Comparison of ENCODE assay signal across 14 mouse cellular contexts in the genomic region with DNA sequence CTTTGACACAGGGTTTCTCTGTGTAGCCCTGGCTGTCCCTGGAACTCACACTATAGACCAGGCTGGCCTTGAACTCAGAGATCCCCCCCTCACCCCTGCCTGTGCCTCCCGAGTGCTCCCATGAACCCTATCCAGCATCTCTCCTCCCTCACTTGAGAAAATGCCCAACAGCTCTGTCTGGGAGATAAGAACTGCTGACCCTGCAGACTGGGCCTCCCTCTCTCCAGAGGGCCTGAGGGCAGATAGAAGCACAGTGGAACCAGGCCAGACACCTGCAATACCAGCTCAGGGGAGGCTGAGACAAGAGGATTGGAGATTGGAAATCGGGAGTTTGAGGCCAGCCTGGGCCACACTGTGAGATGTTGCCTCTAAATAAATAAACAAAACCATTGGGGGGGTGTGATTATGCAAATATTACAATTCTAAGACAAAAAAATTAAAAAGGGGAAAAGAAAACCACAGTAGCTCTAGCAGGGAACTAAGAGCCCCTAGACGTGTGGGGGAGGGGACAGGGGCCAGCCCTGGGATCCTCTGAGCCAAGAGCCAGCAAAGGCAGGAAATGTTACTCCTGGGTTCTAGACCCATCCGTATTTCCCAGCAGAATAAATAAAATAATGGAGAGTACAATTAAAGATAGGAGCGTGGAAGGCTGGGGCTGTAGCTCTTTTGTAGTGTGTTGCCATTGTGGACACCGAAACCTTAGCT. TPM values are rescaled to one million over a fixed set of nuclear protein-coding genes. Genes with fewer than 3 reads are reported as not detected.
DNase-seq lines count a peak whose midpoint lies in the region; ATAC-seq and TF ChIP-seq lines count a peak whose summit lies in the region.
"Had no signal": no experiment of that assay in that cellular context is flagged by ENCODE, and none has a peak within 500 bp of the region (broad histone marks: within the 10 kb centered on the region; RNA-seq: fewer than 3 reads in every experiment).

No protein-coding gene starts in this region.

- peak overlapping the region; percentile 38 for H3K4me2 ChIP-seq in liver, embryonic 14.5 days (ENCODE audit: low read depth)
- H3K4me2 ChIP-seq: hindbrain, embryonic 12.5 days; limb, embryonic 13.5 days; midbrain, embryonic 11.5 days had no signal

- H3K27me3 ChIP-seq in erythroblast, embryonic 14.5 days (ENCODE audit: control insufficient read depth), result no peaks in the 10 kb centered on the region
- no peaks in the 10 kb centered on the region for H3K27me3 ChIP-seq in liver, embryonic 14.5 days (ENCODE audit: control insufficient read depth, insufficient read depth, low read length)
- H3K27me3 ChIP-seq: hindbrain, embryonic 12.5 days; limb, embryonic 13.5 days had no signal

- peak; percentile 18; the same call in 1 of the 2 replicates for TF ChIP-seq EP300 in liver, embryonic 14.5 days (IDR thresholded peaks at IDR 0.05; ENCODE audit: low read depth)

- no peak for TF ChIP-seq CTCF in liver, embryonic 14.5 days (IDR thresholded peaks at IDR 0.05; ENCODE audit: low read depth)

- H3K4me1 ChIP-seq in erythroblast, embryonic 14.5 days (ENCODE audit: control insufficient read depth), result peaks cover 76% of the 10 kb centered on the region
- H3K4me1 ChIP-seq in liver, embryonic 14.5 days (replicated peaks; ENCODE audit: control insufficient read depth in 2 of 2, insufficient read depth in 2 of 2, low read length in 1 of 2), result peaks cover 27 to 44% of the 10 kb centered on the region in 2 experiments

- H3K27ac ChIP-seq in liver, embryonic 14.5 days, result peak overlapping the region; percentile 48
- H3K27ac ChIP-seq: hindbrain, embryonic 12.5 days; limb, embryonic 13.5 days had no signal

- peaks cover 24% of the 10 kb centered on the region for H3K36me3 ChIP-seq in erythroblast, embryonic 14.5 days (ENCODE audit: control insufficient read depth)
- H3K36me3 ChIP-seq in liver, embryonic 14.5 days (replicated peaks; ENCODE audit: control insufficient read depth, insufficient read depth, low read depth), result no peaks in the 10 kb centered on the region
- H3K36me3 ChIP-seq: hindbrain, embryonic 12.5 days; limb, embryonic 13.5 days had no signal

- DNase-seq in A20 (ENCODE audit: low read depth, low spot score) (peak; percentile 45), R1 (ENCODE audit: low read depth, low spot score) (peak; percentile 42)
- DNase-seq in liver, embryonic 14.5 days (ENCODE audit: low read depth in 3 of 3, low spot score in 3 of 3), result no peak
- DNase-seq in layer of hippocampus, postnatal 25 days (ENCODE audit: extremely low spot score in 1 of 2, low spot score in 1 of 2), result no peak
- no peak for DNase-seq in thymus, postnatal 10 days (ENCODE audit: low spot score in 2 of 2)
- DNase-seq in gastrocnemius, postnatal 14 days, result no peak
- DNase-seq: cerebellum, postnatal 25 days; kidney, postnatal 14 days; right cerebral cortex, postnatal 25 days had no signal

- 37% methylated on average over 6 of the region's 6 CpGs for WGBS in liver, embryonic 14.5 days (ENCODE audit: insufficient replicate concordance)

- H3K9me3 ChIP-seq in erythroblast, embryonic 14.5 days (ENCODE audit: control insufficient read depth, low read length), result no peaks in the 10 kb centered on the region
- H3K9me3 ChIP-seq in liver, embryonic 14.5 days (ENCODE audit: control insufficient read depth, low read length), result no peaks in the 10 kb centered on the region
- H3K9me3 ChIP-seq: hindbrain, embryonic 12.5 days; limb, embryonic 13.5 days had no signal

- peak overlapping the region; percentile 15 for H3K4me3 ChIP-seq in erythroblast, embryonic 14.5 days (replicated peaks)
- H3K4me3 ChIP-seq in liver, embryonic 14.5 days (ENCODE audit: insufficient read depth in 1 of 2, low read depth in 2 of 2, low read length in 2 of 2), result no peak overlapping the region
- H3K4me3 ChIP-seq: hindbrain, embryonic 12.5 days; limb, embryonic 13.5 days had no signal

- H3K9ac ChIP-seq in liver, embryonic 14.5 days (replicated peaks), result peak overlapping the region; percentile 20
- H3K9ac ChIP-seq: hindbrain, embryonic 12.5 days; limb, embryonic 13.5 days had no signal

- no peak for ATAC-seq in erythroblast, adult 5-6 weeks (replicated peaks; ENCODE audit: low FRiP score, poor library complexity, severe bottlenecking)
- peak; percentile 29; the same call in 1 of the 2 replicates for ATAC-seq in liver, embryonic 14.5 days (ENCODE audit: insufficient read depth)

- intact Hi-C loops in gastrocnemius, postnatal 14 days (cut with DNase I; ENCODE audit: low total_unique reads), result no loop called here

RNA-seq across cellular contexts. Expression of gene Sesn2, which starts 5.1 kb away (rescaled TPM):
- 1.5 and 2.4 TPM in 2 replicates for polyA plus RNA-seq in erythroblast, embryonic 14.5 days (2012)
- 3.7 and 4.6 TPM in 2 replicates for total RNA-seq in erythroblast, adult 5-6 weeks (2015; ENCODE audit: low replicate concordance)
- 5.8 and 6.6 TPM in 2 replicates for total RNA-seq in erythroblast, adult 5-6 weeks (2017; ENCODE audit: low replicate concordance)
- polyA plus RNA-seq in liver, embryonic 14.5 days (2012; rRNA removed), result 3.4 TPM in 2 replicates
- polyA plus RNA-seq in liver, embryonic 14.5 days (2014; fragmentation: Nextera tagmentation; extraction: Ambion mirVana), result 3.3 and 4.1 TPM in 2 replicates
- total RNA-seq in layer of hippocampus, postnatal 25 days (2021), result 10 to 100 TPM; 13.2 to 13.3 TPM
- total RNA-seq in gastrocnemius, postnatal 14 days (2021), result 1 to 10 TPM; 2.2 to 2.4 TPM

RNA-seq across cellular contexts. Expression of gene Atpif1, which starts 28.3 kb away (rescaled TPM):
- 102 and 103 TPM in 2 replicates for polyA plus RNA-seq in erythroblast, embryonic 14.5 days (2012)
- total RNA-seq in erythroblast, adult 5-6 weeks (2015; ENCODE audit: low replicate concordance), result 715 and 778 TPM in 2 replicates
- 2,175 and 2,816 TPM in 2 replicates for total RNA-seq in erythroblast, adult 5-6 weeks (2017; ENCODE audit: low replicate concordance)
- 544 and 902 TPM in 2 replicates for polyA plus RNA-seq in liver, embryonic 14.5 days (2012; rRNA removed)
- 1,811 and 1,820 TPM in 2 replicates for polyA plus RNA-seq in liver, embryonic 14.5 days (2014; fragmentation: Nextera tagmentation; extraction: Ambion mirVana)
- 100 to 1,000 TPM; 461 to 496 TPM for total RNA-seq in layer of hippocampus, postnatal 25 days (2021)
- 10 to 100 TPM; 80.8 to 83.4 TPM for total RNA-seq in gastrocnemius, postnatal 14 days (2021)

RNA-seq across cellular contexts. Expression of gene Dnajc8, which starts 30.2 kb away (rescaled TPM):
- 28.3 and 36.9 TPM in 2 replicates for polyA plus RNA-seq in erythroblast, embryonic 14.5 days (2012)
- 75.0 and 117 TPM in 2 replicates for total RNA-seq in erythroblast, adult 5-6 weeks (2015; ENCODE audit: low replicate concordance)
- 262 and 314 TPM in 2 replicates for total RNA-seq in erythroblast, adult 5-6 weeks (2017; ENCODE audit: low replicate concordance)
- 47.6 and 84.2 TPM in 2 replicates for polyA plus RNA-seq in liver, embryonic 14.5 days (2012; rRNA removed)
- polyA plus RNA-seq in liver, embryonic 14.5 days (2014; fragmentation: Nextera tagmentation; extraction: Ambion mirVana), result 109 and 111 TPM in 2 replicates
- total RNA-seq in layer of hippocampus, postnatal 25 days (2021), result 10 to 100 TPM; 84.5 to 88.5 TPM
- 10 to 100 TPM; 51.0 to 60.3 TPM for total RNA-seq in gastrocnemius, postnatal 14 days (2021)

RNA-seq across cellular contexts. Expression of gene Med18, which starts 41.5 kb away (rescaled TPM):
- polyA plus RNA-seq in erythroblast, embryonic 14.5 days (2012), result 0.37 and 0.49 TPM in 2 replicates
- 2.5 and 5.6 TPM in 2 replicates for total RNA-seq in erythroblast, adult 5-6 weeks (2015; ENCODE audit: low replicate concordance)
- 2.8 and 4.0 TPM in 2 replicates for total RNA-seq in erythroblast, adult 5-6 weeks (2017; ENCODE audit: low replicate concordance)
- 4.0 and 4.3 TPM in 2 replicates for polyA plus RNA-seq in liver, embryonic 14.5 days (2012; rRNA removed)
- polyA plus RNA-seq in liver, embryonic 14.5 days (2014; fragmentation: Nextera tagmentation; extraction: Ambion mirVana), result 3.4 and 3.9 TPM in 2 replicates
- total RNA-seq in layer of hippocampus, postnatal 25 days (2021), result 1 to 10 TPM; 9.2 to 9.4 TPM
- total RNA-seq in gastrocnemius, postnatal 14 days (2021), result 1 to 10 TPM; 3.8 to 5.2 TPM

RNA-seq across cellular contexts. Expression of gene Ptafr, which starts 58.7 kb away (rescaled TPM):
- 0.01 and 0.03 TPM in 2 replicates for polyA plus RNA-seq in erythroblast, embryonic 14.5 days (2012)
- 3.1 and 9.0 TPM in 2 replicates for total RNA-seq in erythroblast, adult 5-6 weeks (2015; ENCODE audit: low replicate concordance)
- 6.6 and 7.7 TPM in 2 replicates for total RNA-seq in erythroblast, adult 5-6 weeks (2017; ENCODE audit: low replicate concordance)
- 0.52 and 0.61 TPM in 2 replicates for polyA plus RNA-seq in liver, embryonic 14.5 days (2012; rRNA removed)
- polyA plus RNA-seq in liver, embryonic 14.5 days (2014; fragmentation: Nextera tagmentation; extraction: Ambion mirVana), result 0.18 and 0.25 TPM in 2 replicates
- 1 to 10 TPM; 1.4 to 1.9 TPM for total RNA-seq in layer of hippocampus, postnatal 25 days (2021)
- 1 to 10 TPM in 1 of 2 experiments, under 1 TPM in 1; 0.91 to 1.6 TPM for total RNA-seq in gastrocnemius, postnatal 14 days (2021)

Comparison
In these comparisons a context has a peak if more than half of its experiments do, and no peak if none do; other contexts are left out.
1. DNase-seq: peak in A20 (single experiment) and R1 (single experiment); none in liver, embryonic 14.5 days (0 of 3), layer of hippocampus, postnatal 25 days (0 of 2), thymus, postnatal 10 days (0 of 2) and gastrocnemius, postnatal 14 days (single experiment).
2. RNA of gene Atpif1, which starts 28.3 kb away (total RNA-seq): 715 to 2,816 TPM in erythroblast, adult 5-6 weeks and 461 to 496 TPM in layer of hippocampus, postnatal 25 days; 80.8 to 83.4 TPM in gastrocnemius, postnatal 14 days; every median in the first group is over 4 times any median in the second.